ENCODE assay signal across 1 mouse cellular context in genomic region chrX:73966248-73967176, GRCm38 (mm10).
TF ChIP-seq lines count a peak whose summit lies in the region.

TSS of gene Hcfc1 (minus strand) at chrX:73966357.

TF ChIP-seq in CH12.LX, 34 proteins besides CTCF, POLR2A, EP300 and RAD21 (continued from another document):
- TF ChIP-seq MXI1 (IDR thresholded peaks at IDR 0.05; ENCODE audit: low read depth, low read length) (peak; percentile 67), UBTF (IDR thresholded peaks at IDR 0.05; ENCODE audit: low read depth, low read length) (peak; percentile 11; the same call in 1 of the 2 replicates), CHD2 (IDR thresholded peaks at IDR 0.05; ENCODE audit: low read length) (0 out of 2 replicates have a peak, but pooled peaks have one; percentile 43), MEF2A (IDR thresholded peaks at IDR 0.05; ENCODE audit: borderline replicate concordance, low read depth, low read length) (no peak), NRF1 (IDR thresholded peaks at IDR 0.05; ENCODE audit: low read depth, low read length) (peak; percentile 70), IRF4 (IDR thresholded peaks at IDR 0.05; ENCODE audit: low read depth, low read length) (0 out of 2 replicates have a peak, but pooled peaks have one; percentile 36), MAFK (IDR thresholded peaks at IDR 0.05; ENCODE audit: insufficient replicate concordance, low read length) (no peak), MAZ (IDR thresholded peaks at IDR 0.05; ENCODE audit: low read depth, low read length) (0 out of 2 replicates have a peak, but pooled peaks have one; percentile 48), TBP (conservative IDR thresholded peaks at IDR 0.05; ENCODE audit: low read depth, low read length) (peak; percentile 51; the same call in 1 of the 2 replicates), TCF12 (IDR thresholded peaks at IDR 0.05; ENCODE audit: low read depth, low read length) (peak; percentile 68), USF1 (IDR thresholded peaks at IDR 0.05; ENCODE audit: low read depth, low read length) (no peak), MYC (IDR thresholded peaks at IDR 0.05; ENCODE audit: low read depth, low read length) (0 out of 2 replicates have a peak, but pooled peaks have one; percentile 10), NELFE (IDR thresholded peaks at IDR 0.05; ENCODE audit: low read depth, low read length) (0 out of 2 replicates have a peak, but pooled peaks have one; percentile 47)
